Mouse (Mus musculus): ENCODE data around the gene Mettl8.

Gene Mettl8

GRCm38 (mm10) chr2:70978271-70978670 lies 77.1 kb downstream of the Mettl8 start:
- no peak for DNase-seq (ENCODE audit: low spot score)

- no peak for DNase-seq (ENCODE audit: low spot score)
Observed at GRCm38 (mm10) chr2:70974769-70975168, 80.6 kb downstream of the Mettl8 start.

- no peak for DNase-seq (ENCODE audit: low spot score)
Observed at GRCm38 (mm10) chr2:70972795-70973518, 82.4 kb downstream of the Mettl8 start.

GRCm38 (mm10) chr2:70970158-70970741 lies 85.1 kb downstream of the Mettl8 start:
- DNase-seq (ENCODE audit: low spot score), result no peak

- no peak for DNase-seq (ENCODE audit: low spot score)
Observed at GRCm38 (mm10) chr2:70968305-70968704, 87.1 kb downstream of the Mettl8 start.

- no peak for DNase-seq (ENCODE audit: low spot score)
Observed at GRCm38 (mm10) chr2:70967216-70967615, 88.2 kb downstream of the Mettl8 start.

- no peak for DNase-seq (ENCODE audit: low spot score)
Observed at GRCm38 (mm10) chr2:70964809-70965208, 90.6 kb downstream of the Mettl8 start.

GRCm38 (mm10) chr2:70962921-70963320 lies 92.5 kb downstream of the Mettl8 start:
- no peak for DNase-seq (ENCODE audit: low spot score)

- DNase-seq (ENCODE audit: low spot score), result no peak
Observed at GRCm38 (mm10) chr2:70961086-70961941, 94.1 kb downstream of the Mettl8 start.

- no peak for DNase-seq (ENCODE audit: low spot score)
Observed at GRCm38 (mm10) chr2:70960090-70960489, 95.3 kb downstream of the Mettl8 start.

- DNase-seq (ENCODE audit: low spot score), result no peak
Observed at GRCm38 (mm10) chr2:70959337-70959736, 96.0 kb downstream of the Mettl8 start.

GRCm38 (mm10) chr2:70958536-70958935 lies 96.8 kb downstream of the Mettl8 start:
- no peak for DNase-seq (ENCODE audit: low spot score)

GRCm38 (mm10) chr2:70953616-70954015 lies 101.8 kb downstream of the Mettl8 start:
- no peak for DNase-seq (ENCODE audit: low spot score)

GRCm38 (mm10) chr2:70951944-70952343 lies 103.4 kb downstream of the Mettl8 start:
- no peak for DNase-seq (ENCODE audit: low spot score)

GRCm38 (mm10) chr2:70944511-70945305 lies 110.7 kb downstream of the Mettl8 start:
- DNase-seq (ENCODE audit: low spot score), result no peak

- no peak for DNase-seq (ENCODE audit: low spot score)
Observed at GRCm38 (mm10) chr2:70940826-70941225, 114.6 kb downstream of the Mettl8 start.

- no peak for DNase-seq (ENCODE audit: low spot score)
Observed at GRCm38 (mm10) chr2:70938844-70939494, 116.4 kb downstream of the Mettl8 start.

GRCm38 (mm10) chr2:70934772-70935171 lies 120.6 kb downstream of the Mettl8 start:
- no peak for DNase-seq (ENCODE audit: low spot score)

- DNase-seq (ENCODE audit: low spot score), result no peak
Observed at GRCm38 (mm10) chr2:70933516-70933915, 121.9 kb downstream of the Mettl8 start.

GRCm38 (mm10) chr2:70932965-70933364 lies 122.4 kb downstream of the Mettl8 start:
- no peak for DNase-seq (ENCODE audit: low spot score)

- no peak for DNase-seq (ENCODE audit: low spot score)
Observed at GRCm38 (mm10) chr2:70930631-70931288, 124.6 kb downstream of the Mettl8 start.
